Mouse (Mus musculus): ENCODE results near the gene Fbxl8.
"Not testable (repeated sequence)": the region's sequence is repeated elsewhere in the genome, so short reads cannot be mapped to it uniquely, and the experiment has no call there.

Gene Fbxl8

GRCm38 (mm10) chr8:105264024-105264982, at the start of gene Fbxl8, which contains the start of gene Tradd:
Fbxl8 (plus strand) TSS chr8:105264648.
Tradd (minus strand) TSS chr8:105264609.
- in situ Hi-C loops (cut with MboI, MseI): loop anchor here (25.0 kb wide), 1 partner anchor 627 kb away; the partner anchor contains the start of genes Ciao2b and Rrad

DNA sequence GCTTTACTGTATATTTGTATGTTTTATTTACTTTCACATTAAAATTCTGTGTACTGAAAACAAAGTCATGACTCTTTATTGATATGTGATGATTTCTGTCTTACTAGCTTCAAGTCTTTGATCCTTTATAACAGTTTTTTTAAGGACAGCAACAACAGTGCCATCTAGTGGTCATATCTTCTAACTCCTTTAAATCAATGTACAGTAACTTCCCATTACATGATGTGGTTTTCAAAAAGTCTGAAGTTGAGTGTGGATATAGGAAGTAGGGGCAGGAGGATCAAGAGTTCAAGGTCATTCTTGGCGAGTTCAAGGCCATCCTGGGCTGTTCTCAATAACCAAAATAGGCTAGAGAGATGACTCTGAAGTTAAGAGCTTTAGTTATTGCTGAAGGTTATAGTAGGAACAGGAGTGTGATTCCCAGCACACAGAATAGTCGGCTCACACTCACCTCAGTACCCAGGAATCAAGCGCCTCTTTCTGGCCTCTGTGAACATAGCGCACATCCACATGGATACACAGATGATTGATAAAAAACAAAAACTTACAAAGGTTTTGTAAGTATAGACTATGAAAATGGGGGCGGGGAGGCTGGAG, 46.4 kb upstream of the Fbxl8 start:
- in situ Hi-C loops (cut with MboI, MseI): no loop called here

- in situ Hi-C loops (cut with MboI, MseI): no loop called here
Observed at GRCm38 (mm10) chr8:105223850-105224249, 40.6 kb upstream of the Fbxl8 start.

DNA sequence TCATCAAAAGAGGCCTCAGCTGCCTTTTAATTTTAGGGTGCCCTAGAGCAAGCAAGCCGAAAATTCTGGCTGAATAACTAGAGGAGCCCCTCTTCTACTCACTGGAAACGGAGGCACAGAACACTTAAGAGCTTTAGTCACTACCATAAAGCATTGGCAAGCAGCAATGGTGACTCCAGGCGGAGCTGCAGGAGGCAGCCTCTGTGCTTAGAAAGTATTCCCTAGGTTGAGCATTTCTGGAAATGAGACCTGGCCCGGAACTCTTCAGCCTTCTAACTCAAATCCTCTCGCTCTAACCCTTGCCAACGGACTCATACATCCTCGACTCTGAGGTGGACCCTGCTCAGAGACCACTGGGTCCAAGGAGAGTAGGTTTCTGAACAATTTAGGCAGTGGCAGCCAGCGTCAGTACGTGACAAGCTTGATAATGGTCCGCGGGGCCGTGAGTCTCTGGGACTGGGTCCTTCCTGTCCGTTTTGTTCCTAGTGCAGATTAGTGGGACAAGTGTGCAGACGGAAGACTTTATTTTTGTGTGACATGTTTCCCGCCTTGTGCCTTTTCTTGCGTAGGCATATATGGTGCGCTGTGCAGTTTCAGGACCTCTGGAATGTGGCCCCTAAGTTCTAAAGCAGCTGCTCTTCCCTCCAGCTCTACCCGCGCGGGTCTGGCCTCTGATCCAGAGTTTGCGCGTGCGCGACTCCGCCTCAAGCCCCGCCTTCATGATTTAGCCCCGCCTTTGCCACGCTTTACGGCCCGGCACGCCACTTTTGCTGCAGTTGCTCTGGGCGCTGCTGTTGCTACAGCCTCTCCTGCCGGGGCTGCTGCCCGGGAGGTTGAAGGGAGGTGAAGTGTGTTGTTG, 39.8 kb upstream of the Fbxl8 start, which contains the start of gene D230025D16Rik:
TSS of gene D230025D16Rik (plus strand) at position 733 of the 859 bp plus-strand sequence.
- in situ Hi-C loops (cut with MboI, MseI): loop anchor here (5.0 kb wide), 1 partner anchor 62 kb away; no protein-coding TSS in a partner anchor

- in situ Hi-C loops (cut with MboI, MseI): loop anchor here (5.0 kb wide), 1 partner anchor 63 kb away; no protein-coding TSS in a partner anchor
Observed at GRCm38 (mm10) chr8:105225272-105225593, 39.2 kb upstream of the Fbxl8 start.

DNA sequence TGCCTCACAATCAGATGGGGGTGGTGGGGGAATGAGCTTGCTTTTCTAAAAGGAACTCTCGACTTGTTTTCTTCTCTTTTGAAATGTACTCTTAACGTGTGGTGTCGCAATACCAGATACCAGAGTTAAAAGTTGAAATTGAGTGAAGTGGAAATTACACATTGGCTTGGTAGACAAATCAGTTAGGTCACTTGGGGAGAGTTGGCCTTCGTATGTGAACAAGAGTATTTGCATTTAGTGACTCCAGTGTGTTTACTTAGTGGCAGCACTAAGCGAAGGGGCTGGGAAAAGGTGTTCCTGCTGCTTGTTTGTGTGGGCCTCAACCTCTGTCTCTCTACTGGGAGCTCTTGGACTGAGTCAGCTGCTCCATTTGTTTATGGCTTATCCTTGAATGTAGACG, 38.5 kb upstream of the Fbxl8 start:
- in situ Hi-C loops (cut with MboI, MseI): loop anchor here (5.0 kb wide), 1 partner anchor 64 kb away; no protein-coding TSS in a partner anchor

GRCm38 (mm10) chr8:105231503-105232320, 32.7 kb upstream of the Fbxl8 start:
- in situ Hi-C loops (cut with MboI, MseI): no loop called here

GRCm38 (mm10) chr8:105232321-105232693, 32.1 kb upstream of the Fbxl8 start:
- in situ Hi-C loops (cut with MboI, MseI): not testable (repeated sequence)

DNA sequence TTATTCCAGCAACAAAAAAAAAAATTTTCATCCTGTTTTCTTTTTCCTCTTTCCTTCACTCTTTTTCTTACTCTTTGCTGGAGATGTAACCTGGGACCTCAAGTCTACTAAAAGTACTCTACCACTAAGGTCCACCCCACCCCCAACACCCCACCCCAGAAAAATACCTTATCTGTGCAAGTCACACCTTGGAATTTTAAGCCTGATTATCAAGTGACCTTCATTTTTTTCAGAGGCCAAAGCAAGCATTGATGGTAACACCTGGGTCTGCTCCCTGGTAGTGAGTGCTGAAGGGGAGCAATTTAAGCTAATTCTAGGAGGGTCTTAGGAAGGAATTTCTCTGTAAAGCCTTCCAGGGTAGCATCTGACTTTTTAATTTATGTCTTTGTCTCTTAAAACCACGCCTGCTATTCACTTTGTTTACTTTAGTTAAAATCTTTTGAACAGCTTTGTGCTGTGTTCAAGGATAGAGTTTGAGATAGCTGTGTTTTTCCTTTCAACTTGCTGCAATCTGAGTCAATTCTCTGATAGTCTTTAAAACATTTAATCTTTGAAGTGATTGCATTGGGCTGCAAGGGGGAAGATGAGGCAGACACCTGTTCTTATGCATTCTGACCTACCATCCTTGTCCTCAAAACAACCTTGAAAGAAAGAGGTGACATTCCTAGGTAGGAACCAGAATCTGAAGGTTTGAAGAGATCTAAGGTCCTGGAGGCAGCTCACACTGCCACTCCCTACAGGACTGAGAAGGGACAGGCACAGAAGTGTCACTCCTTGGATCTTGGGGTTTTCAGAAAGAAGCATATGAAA, 31.1 kb upstream of the Fbxl8 start:
- in situ Hi-C loops (cut with MboI, MseI): no loop called here

GRCm38 (mm10) chr8:105235206-105235605, 29.2 kb upstream of the Fbxl8 start:
- in situ Hi-C loops (cut with MboI, MseI): no loop called here

- in situ Hi-C loops (cut with MboI, MseI): no loop called here
Observed at GRCm38 (mm10) chr8:105237442-105238142, 26.9 kb upstream of the Fbxl8 start.

DNA sequence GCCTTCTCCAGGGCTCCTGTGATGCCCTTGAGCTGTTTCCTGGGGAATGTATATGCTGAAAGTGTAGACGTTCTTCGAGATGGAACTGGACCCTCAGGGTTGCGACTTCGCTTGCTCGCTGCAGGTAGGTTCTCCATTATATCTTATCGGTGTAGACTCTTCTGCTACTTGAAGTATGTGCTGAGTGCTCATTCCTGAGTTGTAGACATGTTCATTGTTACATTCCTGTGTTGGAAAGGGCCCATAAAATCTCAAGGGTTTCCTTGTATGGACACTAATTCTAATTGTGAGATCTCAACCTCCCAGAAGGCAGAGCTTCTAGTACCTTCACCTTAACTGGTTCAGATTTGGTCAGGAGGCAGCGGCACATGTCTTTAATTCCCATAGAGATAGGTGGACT, 23.4 kb upstream of the Fbxl8 start:
- in situ Hi-C loops (cut with MboI, MseI): no loop called here

GRCm38 (mm10) chr8:105251954-105252353, 12.5 kb upstream of the Fbxl8 start:
- in situ Hi-C loops (cut with MboI, MseI): loop anchor here (25.0 kb wide), 1 partner anchor 615 kb away; the partner anchor contains the start of genes Ciao2b and Rrad

GRCm38 (mm10) chr8:105252680-105253537, 11.5 kb upstream of the Fbxl8 start:
- in situ Hi-C loops (cut with MboI, MseI): loop anchor here (25.0 kb wide), 1 partner anchor 616 kb away; the partner anchor contains the start of genes Ciao2b and Rrad

DNA sequence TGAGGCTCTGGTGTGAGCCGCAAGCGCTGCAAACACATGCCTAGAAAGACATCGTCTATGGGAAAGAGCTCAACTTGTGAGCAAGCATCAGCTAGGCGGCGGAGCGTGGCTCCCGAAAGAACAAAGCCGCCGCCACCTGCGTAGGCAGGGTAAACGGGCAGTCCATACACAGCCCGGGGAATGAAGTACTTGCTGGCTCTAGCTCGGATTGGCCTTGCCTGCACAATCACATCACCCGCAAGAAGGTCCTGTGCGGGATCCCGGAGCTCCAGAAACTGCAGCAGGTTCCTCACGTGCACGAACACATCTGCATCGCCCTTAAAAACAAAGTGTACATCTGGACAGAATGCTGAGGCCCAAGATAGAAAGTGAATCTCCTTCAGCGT, 10.7 kb upstream of the Fbxl8 start:
- in situ Hi-C loops (cut with MboI, MseI): loop anchor here (25.0 kb wide), 1 partner anchor 616 kb away; the partner anchor contains the start of genes Ciao2b and Rrad

- in situ Hi-C loops (cut with MboI, MseI): loop anchor here (25.0 kb wide), 1 partner anchor 617 kb away; the partner anchor contains the start of genes Ciao2b and Rrad
Observed at GRCm38 (mm10) chr8:105254152-105254965, 10.1 kb upstream of the Fbxl8 start.

DNA sequence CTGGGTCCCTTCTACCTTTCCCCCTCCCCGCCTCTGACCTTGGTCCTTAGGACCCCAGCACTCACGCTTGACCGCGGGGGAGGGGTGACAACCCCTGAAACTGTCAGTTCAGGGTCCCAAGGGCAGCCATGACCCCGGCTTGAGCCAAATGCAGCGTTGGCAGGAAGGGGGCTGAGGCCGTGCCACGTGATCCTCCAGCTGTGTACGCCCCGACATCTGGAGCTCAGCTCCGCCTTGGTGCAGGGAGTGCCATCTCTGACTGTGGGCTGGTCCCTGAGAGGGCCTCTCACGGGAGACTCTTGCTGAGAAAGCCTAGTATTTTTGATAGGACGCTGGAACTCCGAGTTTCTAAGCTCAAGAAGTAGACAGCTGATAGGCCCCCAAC, 9.5 kb upstream of the Fbxl8 start, which contains the start of gene B3gnt9:
TSS of gene B3gnt9 (minus strand) at position 188 of the 385 bp plus-strand sequence.
- in situ Hi-C loops (cut with MboI, MseI): loop anchor here (25.0 kb wide), 1 partner anchor 618 kb away; the partner anchor contains the start of genes Ciao2b and Rrad
